Mouse (Mus musculus): ENCODE results near the gene Styxl1. TPM values are rescaled to one million over a fixed set of nuclear protein-coding genes. Genes with fewer than 3 reads are reported as not detected.

Gene Styxl1
- polyA plus RNA-seq, 2 experiments: 0.08 to 0.15 TPM

DNA sequence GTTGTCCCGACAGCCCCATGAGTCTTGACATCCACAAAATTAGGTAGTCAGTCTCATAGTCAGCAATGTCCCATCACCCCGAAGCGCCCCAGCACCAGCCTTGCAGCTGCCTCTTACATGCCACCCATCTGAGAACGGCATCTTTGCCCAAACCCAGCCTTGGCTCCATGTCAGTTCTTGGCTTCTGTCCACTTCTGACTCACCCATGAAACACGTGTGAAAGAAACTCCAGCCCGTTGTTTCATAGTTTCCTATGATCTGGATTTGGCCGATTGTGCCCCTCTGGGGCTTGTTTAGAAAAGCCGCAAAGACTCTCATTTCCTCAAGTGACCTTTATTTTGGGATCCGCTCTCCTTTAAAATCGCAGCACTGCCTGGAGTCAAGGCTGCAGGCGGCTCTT is 56.1 kb downstream of the Styxl1 start:
- Histone ChIP-seq H3K27ac (replicated peaks; ENCODE audit: low read depth, low read length) (0 out of 2 replicates have a peak overlapping the region, but pooled peaks have one; percentile 22), H3K4me1 (ENCODE audit: control insufficient read depth, insufficient read depth, low read length) (peaks cover 50% of the 10 kb centered on the region), H3K4me3 (replicated peaks; ENCODE audit: low read length) (no peak overlapping the region), H3K9me3 (ENCODE audit: control insufficient read depth, low read length) (no peaks in the 10 kb centered on the region), H3K27me3 (ENCODE audit: control insufficient read depth, insufficient read depth, low read length) (no peaks in the 10 kb centered on the region), H3K4me2 (replicated peaks; ENCODE audit: low read depth, low read length, severe bottlenecking) (0 out of 2 replicates have a peak overlapping the region, but pooled peaks have one; percentile 6), H3K9ac (ENCODE audit: low read depth, low read length, severe bottlenecking) (no peak overlapping the region), H3K36me3 (ENCODE audit: control insufficient read depth, insufficient read depth, low read length) (peaks cover 8% of the 10 kb centered on the region)
- ATAC-seq (ENCODE audit: low FRiP score, low read depth): peak; percentile 49
- 46% methylated on average over 11 of the region's 11 CpGs for WGBS
- no peak for TF ChIP-seq POLR2A (IDR thresholded peaks at IDR 0.05; ENCODE audit: borderline replicate concordance, extremely low read depth, insufficient read depth, insufficient read length)
- peak; percentile 79 for DNase-seq (ENCODE audit: low spot score)

DNA sequence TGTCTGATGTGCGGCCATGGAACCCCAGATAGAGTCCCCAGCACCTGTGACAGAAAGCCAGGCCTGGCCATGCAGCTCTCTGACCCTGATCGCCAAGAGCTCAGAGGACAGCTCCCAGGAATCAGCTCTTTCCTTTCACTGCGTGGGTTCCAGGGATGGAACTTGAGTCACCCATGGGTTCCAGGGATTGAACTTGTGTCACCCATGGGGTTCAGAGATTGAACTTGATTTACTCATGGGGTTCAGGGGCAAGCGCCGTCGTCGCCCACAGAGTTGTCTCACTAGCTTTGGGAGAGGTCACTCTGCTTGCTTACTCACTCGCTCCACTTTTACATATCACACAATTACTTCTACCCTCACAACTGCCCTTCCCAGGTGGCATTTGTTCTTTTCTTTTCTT is 57.1 kb downstream of the Styxl1 start:
- 93% methylated on average over 8 of the region's 8 CpGs for WGBS
- Histone ChIP-seq H3K9ac (ENCODE audit: low read depth, low read length, severe bottlenecking) (no peak overlapping the region), H3K9me3 (ENCODE audit: control insufficient read depth, low read length) (no peaks in the 10 kb centered on the region), H3K4me1 (ENCODE audit: control insufficient read depth, insufficient read depth, low read length) (peaks cover 41% of the 10 kb centered on the region), H3K4me2 (replicated peaks; ENCODE audit: low read depth, low read length, severe bottlenecking) (no peak overlapping the region), H3K36me3 (ENCODE audit: control insufficient read depth, insufficient read depth, low read length) (peaks cover 18% of the 10 kb centered on the region), H3K27ac (replicated peaks; ENCODE audit: low read depth, low read length) (no peak overlapping the region), H3K4me3 (replicated peaks; ENCODE audit: low read length) (no peak overlapping the region), H3K27me3 (ENCODE audit: control insufficient read depth, insufficient read depth, low read length) (no peaks in the 10 kb centered on the region)
- ATAC-seq (ENCODE audit: low FRiP score, low read depth): no peak
- no peak for DNase-seq (ENCODE audit: low spot score)
- no peak for TF ChIP-seq POLR2A (IDR thresholded peaks at IDR 0.05; ENCODE audit: borderline replicate concordance, extremely low read depth, insufficient read depth, insufficient read length)

DNA sequence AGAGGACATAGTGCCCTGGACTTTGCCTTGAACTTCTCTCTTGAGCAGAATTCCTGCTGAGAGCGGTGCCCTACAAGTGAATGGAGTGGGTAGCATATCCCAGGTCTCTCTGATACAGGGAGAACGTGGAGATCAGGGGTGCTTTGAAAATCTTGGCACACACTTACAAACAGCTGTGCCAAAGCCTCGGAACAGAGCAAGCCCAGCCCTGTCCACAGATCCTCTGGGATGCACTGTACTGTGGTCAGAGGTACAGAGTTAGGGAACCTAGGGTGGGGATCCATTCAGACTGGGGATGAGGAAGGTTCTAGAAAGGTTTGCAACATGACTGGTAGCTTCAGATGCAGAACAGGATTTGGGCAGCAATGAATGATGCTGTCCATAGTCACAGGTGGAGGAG is 58.1 kb downstream of the Styxl1 start:
- Histone ChIP-seq H3K27ac (replicated peaks; ENCODE audit: low read depth, low read length) (no peak overlapping the region), H3K4me2 (replicated peaks; ENCODE audit: low read depth, low read length, severe bottlenecking) (no peak overlapping the region), H3K4me3 (replicated peaks; ENCODE audit: low read length) (no peak overlapping the region), H3K36me3 (ENCODE audit: control insufficient read depth, insufficient read depth, low read length) (peaks cover 20% of the 10 kb centered on the region), H3K9me3 (ENCODE audit: control insufficient read depth, low read length) (no peaks in the 10 kb centered on the region), H3K9ac (ENCODE audit: low read depth, low read length, severe bottlenecking) (no peak overlapping the region), H3K27me3 (ENCODE audit: control insufficient read depth, insufficient read depth, low read length) (no peaks in the 10 kb centered on the region), H3K4me1 (ENCODE audit: control insufficient read depth, insufficient read depth, low read length) (peaks cover 31% of the 10 kb centered on the region)
- no peak for ATAC-seq (ENCODE audit: low FRiP score, low read depth)
- DNase-seq (ENCODE audit: low spot score): no peak
- no peak for TF ChIP-seq POLR2A (IDR thresholded peaks at IDR 0.05; ENCODE audit: borderline replicate concordance, extremely low read depth, insufficient read depth, insufficient read length)
- WGBS: 65% methylated on average over 3 of the region's 3 CpGs

- peaks cover 20% of the 10 kb centered on the region for H3K36me3 ChIP-seq (ENCODE audit: control insufficient read depth, insufficient read depth, low read length)
Measured at GRCm38 (mm10) chr5:135719586-135720120, 58.5 kb downstream of the Styxl1 start.

DNA sequence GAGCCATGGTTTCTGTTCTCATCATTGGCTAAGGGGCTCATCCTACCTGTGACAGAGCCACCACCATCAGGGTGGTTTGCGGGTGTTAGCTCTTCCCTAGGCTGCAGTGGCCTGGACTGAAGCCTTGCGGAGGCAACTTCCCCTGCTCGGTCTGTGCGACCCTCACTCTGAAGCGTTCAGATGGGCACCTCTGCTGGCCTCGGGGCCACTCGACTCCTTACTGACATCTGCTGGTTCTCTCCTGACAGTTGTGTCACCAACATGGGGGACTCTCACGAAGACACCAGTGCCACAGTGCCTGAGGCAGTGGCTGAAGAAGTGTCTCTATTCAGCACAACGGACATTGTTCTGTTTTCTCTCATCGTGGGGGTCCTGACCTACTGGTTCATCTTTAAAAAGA is 62.6 kb downstream of the Styxl1 start:
- H3K9me3 ChIP-seq (ENCODE audit: control insufficient read depth, low read length): no peaks in the 10 kb centered on the region
- no peaks in the 10 kb centered on the region for H3K27me3 ChIP-seq (ENCODE audit: control insufficient read depth, insufficient read depth, low read length)
- no peak overlapping the region for H3K9ac ChIP-seq (ENCODE audit: low read depth, low read length, severe bottlenecking)
- ATAC-seq (ENCODE audit: low FRiP score, low read depth) (no peak), DNase-seq (ENCODE audit: low spot score) (no peak)
- no peak overlapping the region for H3K27ac ChIP-seq (replicated peaks; ENCODE audit: low read depth, low read length)
- TF ChIP-seq POLR2A (IDR thresholded peaks at IDR 0.05; ENCODE audit: borderline replicate concordance, extremely low read depth, insufficient read depth, insufficient read length): no peak
- H3K4me3 ChIP-seq (replicated peaks; ENCODE audit: low read length): no peak overlapping the region
- WGBS: 61% methylated on average over 10 of the region's 10 CpGs
- H3K4me1 ChIP-seq (ENCODE audit: control insufficient read depth, insufficient read depth, low read length): no peaks in the 10 kb centered on the region; the same call in 1 of the 2 replicates
- H3K4me2 ChIP-seq (replicated peaks; ENCODE audit: low read depth, low read length, severe bottlenecking): no peak overlapping the region
- peaks cover 25% of the 10 kb centered on the region for H3K36me3 ChIP-seq (ENCODE audit: control insufficient read depth, insufficient read depth, low read length)

More at GRCm38 (mm10) chr5:135719586-135720120, 58.5 kb downstream of the Styxl1 start:
- DNase-seq (ENCODE audit: low spot score): no peak
- TF ChIP-seq POLR2A (IDR thresholded peaks at IDR 0.05; ENCODE audit: borderline replicate concordance, extremely low read depth, insufficient read depth, insufficient read length): no peak
- no peak for ATAC-seq (ENCODE audit: low FRiP score, low read depth)
- Histone ChIP-seq H3K9ac (ENCODE audit: low read depth, low read length, severe bottlenecking) (no peak overlapping the region), H3K4me3 (replicated peaks; ENCODE audit: low read length) (no peak overlapping the region), H3K27ac (replicated peaks; ENCODE audit: low read depth, low read length) (no peak overlapping the region), H3K4me2 (replicated peaks; ENCODE audit: low read depth, low read length, severe bottlenecking) (no peak overlapping the region), H3K9me3 (ENCODE audit: control insufficient read depth, low read length) (no peaks in the 10 kb centered on the region), H3K4me1 (ENCODE audit: control insufficient read depth, insufficient read depth, low read length) (peaks cover 26% of the 10 kb centered on the region), H3K27me3 (ENCODE audit: control insufficient read depth, insufficient read depth, low read length) (no peaks in the 10 kb centered on the region)
- WGBS: 76% methylated on average over 10 of the region's 10 CpGs
